Mouse (Mus musculus) hindbrain, embryonic 11.5 days (tissue): ENCODE measurements around the gene Gm9045. TPM values are rescaled to one million over a fixed set of nuclear protein-coding genes. Genes with fewer than 3 reads are reported as not detected.
"Not testable (repeated sequence)": the region's sequence is repeated elsewhere in the genome, so short reads cannot be mapped to it uniquely, and the experiment has no call there.

Experiments used
- ATAC-seq: fragments of 200-750 bp; cut with Nextera tagmentation; 2 replicates; pipeline ENCODE4 v1.8.0; 2017; ENCODE audit warnings: mild to moderate bottlenecking, moderate TSS enrichment, moderate library complexity; ENCODE audit not compliant: low FRiP score
- DNase-seq: peaks from one replicate; pipeline ENCODE4 v3.0.0-alpha.2; 2015; ENCODE audit warnings: low spot score
- H3K27ac ChIP-seq: fragments of 300-500 bp; sonication (generic); 2 replicates; pipeline ENCODE4 v1.5.1; 2014; ENCODE audit warnings: mild to moderate bottlenecking, low read depth, low read length
- H3K27me3 ChIP-seq: fragments of 300-500 bp; sonication (generic); 2 replicates; pipeline ENCODE4 v1.6.1; 2014; ENCODE audit warnings: mild to moderate bottlenecking, low read length, moderate library complexity, mixed read lengths; ENCODE audit not compliant: control insufficient read depth, insufficient read depth
- H3K36me3 ChIP-seq: fragments of 300-500 bp; sonication (generic); 2 replicates; pipeline ENCODE4 v1.6.1; 2014; ENCODE audit warnings: mild to moderate bottlenecking, low read length, moderate library complexity, mixed read lengths; ENCODE audit not compliant: control insufficient read depth, insufficient read depth
- H3K4me1 ChIP-seq: fragments of 300-500 bp; sonication (generic); replicated peaks from 2 replicates; pipeline ENCODE4 v1.6.1; 2014; ENCODE audit warnings: low read length, mixed read lengths; ENCODE audit not compliant: control insufficient read depth, insufficient read depth
- H3K4me2 ChIP-seq: fragments of 300-500 bp; sonication (generic); replicated peaks from 2 replicates; pipeline ENCODE4 v1.6.1; 2014; ENCODE audit warnings: mild to moderate bottlenecking, low read depth, low read length
- H3K4me3 ChIP-seq: fragments of 300-500 bp; sonication (generic); 2 replicates; pipeline ENCODE4 v1.5.1; 2014; ENCODE audit warnings: low read depth, low read length
- H3K9ac ChIP-seq: fragments of 300-500 bp; sonication (generic); 2 replicates; pipeline ENCODE4 v1.6.1; 2014; ENCODE audit warnings: low read depth, low read length
- H3K9me3 ChIP-seq: fragments of 300-500 bp; sonication (generic); 2 replicates; pipeline ENCODE4 v1.6.1; 2016; ENCODE audit warnings: low read length; ENCODE audit not compliant: control insufficient read depth
- WGBS: fragments of 180-500 bp; shearing (Covaris S2); extraction: QIAGEN DNeasy Blood & Tissue Kit; methylation state at CpG from one replicate; pipeline ENCODE4 v1.1.7; 2014; 5-methylcytosine and 5-hydroxymethylcytosine counted together
- polyA plus RNA-seq: library from polyadenylated mRNA; unstranded; fragments of >200 nt; fragmentation: Nextera tagmentation; extraction: Ambion mirVana; gene quantifications from 2 replicates; pipeline ENCODE4 v1.2.1, GENCODE M21; 2014

Gm9045 gene
- polyA plus RNA-seq, 1 experiment from 2014 or later, result not detected

GRCm38 (mm10) chr10:118302133-118302532 is 35.5 kb downstream of the Gm9045 start:
- not testable (repeated sequence) for H3K4me3 ChIP-seq, H3K9me3 ChIP-seq, H3K27ac ChIP-seq, H3K27me3 ChIP-seq, H3K36me3 ChIP-seq, DNase-seq, ATAC-seq, H3K9ac ChIP-seq, H3K4me2 ChIP-seq, H3K4me1 ChIP-seq
- WGBS, result 64% methylated on average over 2 of the region's 2 CpGs

DNA sequence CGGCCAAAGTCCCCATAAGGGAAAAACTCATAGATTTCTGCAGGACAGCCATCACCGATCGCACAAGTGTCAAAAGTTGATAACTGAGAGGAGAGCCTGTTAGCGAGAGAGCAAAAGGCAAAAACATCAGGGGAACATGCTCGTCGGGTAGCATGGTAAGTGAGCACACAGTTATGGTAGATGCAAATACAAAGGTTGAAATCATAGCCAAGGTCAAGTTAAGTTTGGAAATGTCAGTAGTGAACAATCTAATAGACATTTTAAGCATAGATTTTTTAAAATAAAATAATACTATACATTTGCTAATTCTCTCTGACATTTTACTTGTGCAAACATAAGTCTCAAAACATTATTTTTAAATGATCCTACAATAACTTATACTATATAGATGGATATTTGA is 42.7 kb downstream of the Gm9045 start, which contains the start of gene Iltifb:
TSS of gene Iltifb (minus strand) at position 101 of the 400 bp plus-strand sequence.
- no peak for DNase-seq
- ATAC-seq, result no peak
- WGBS, result 94% methylated on average over 6 of the region's 6 CpGs
- Histone ChIP-seq H3K27ac (no peak within 1 kb of the TSS), H3K4me2 (no peak within 1 kb of the TSS), H3K9me3 (no peaks in the 10 kb centered on the region), H3K4me3 (no peak within 1 kb of the TSS), H3K9ac (no peak within 1 kb of the TSS), H3K27me3 (no peaks in the 10 kb centered on the region), H3K4me1 (no peaks in the 10 kb centered on the region), H3K36me3 (no peaks in the 10 kb centered on the region)

Other genes with a start within 250 kb of the Gm9045 start
- 57.3 and 62.2 TPM in 2 replicates for gene Mdm1, start 196.0 kb downstream of the Gm9045 start, polyA plus RNA-seq
- not detected in 2 replicates for gene Il22, start 132.9 kb downstream of the Gm9045 start, polyA plus RNA-seq
- 0.15 and 0.26 TPM in 2 replicates for gene Gm32717, start 97.1 kb downstream of the Gm9045 start, polyA plus RNA-seq
- gene Gm32802, start 79.1 kb downstream of the Gm9045 start, polyA plus RNA-seq, result 0.15 and 0.26 TPM in 2 replicates
- gene Iltifb, start 42.8 kb downstream of the Gm9045 start, polyA plus RNA-seq, result not detected in 2 replicates
- gene Gm9040, start 10.9 kb downstream of the Gm9045 start, polyA plus RNA-seq, result not detected in 2 replicates
- not detected in 2 replicates for gene Gm9044, start 5.4 kb downstream of the Gm9045 start, polyA plus RNA-seq
- gene Gm9046, start 5.4 kb upstream of the Gm9045 start, polyA plus RNA-seq, result not detected in 2 replicates
- gene Gm9048, start 10.8 kb upstream of the Gm9045 start, polyA plus RNA-seq, result not detected in 2 replicates
- 0.07 TPM in 1 of 2 replicates, not detected in the other for gene Gm9049, start 16.3 kb upstream of the Gm9045 start, polyA plus RNA-seq
- not detected in 2 replicates for gene Ifng, start 103.2 kb upstream of the Gm9045 start, polyA plus RNA-seq